Comparison of ENCODE assay signal across 1 mouse cellular context in the genomic region with DNA sequence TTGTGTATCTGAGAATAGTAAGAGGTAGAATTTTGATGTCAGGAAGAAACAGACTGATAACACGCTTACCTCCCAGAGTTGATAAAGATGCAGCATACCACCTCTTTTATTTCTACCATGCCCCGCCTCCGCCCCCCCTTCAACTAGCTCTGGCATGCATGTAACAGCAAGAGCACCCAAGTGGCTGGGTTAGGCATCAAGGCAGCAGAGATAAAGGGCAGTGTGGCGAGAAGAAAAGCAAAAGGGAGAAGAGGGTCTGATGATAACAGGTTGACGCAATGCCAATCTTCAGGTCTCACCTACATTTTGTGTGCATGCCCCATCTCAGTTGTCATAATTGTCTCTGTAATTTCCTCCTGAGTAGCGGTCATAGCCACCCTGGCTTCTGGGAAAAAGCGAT.
TF ChIP-seq lines count a peak whose summit lies in the region.

No protein-coding gene starts in this region.

TF ChIP-seq in CH12.LX, 34 proteins besides CTCF, POLR2A, EP300 and RAD21:
- no peak for TF ChIP-seq NRF1 (IDR thresholded peaks at IDR 0.05; ENCODE audit: low read depth, low read length)
